27 mouse cellular contexts compared by ENCODE assay signal in the genomic region with DNA sequence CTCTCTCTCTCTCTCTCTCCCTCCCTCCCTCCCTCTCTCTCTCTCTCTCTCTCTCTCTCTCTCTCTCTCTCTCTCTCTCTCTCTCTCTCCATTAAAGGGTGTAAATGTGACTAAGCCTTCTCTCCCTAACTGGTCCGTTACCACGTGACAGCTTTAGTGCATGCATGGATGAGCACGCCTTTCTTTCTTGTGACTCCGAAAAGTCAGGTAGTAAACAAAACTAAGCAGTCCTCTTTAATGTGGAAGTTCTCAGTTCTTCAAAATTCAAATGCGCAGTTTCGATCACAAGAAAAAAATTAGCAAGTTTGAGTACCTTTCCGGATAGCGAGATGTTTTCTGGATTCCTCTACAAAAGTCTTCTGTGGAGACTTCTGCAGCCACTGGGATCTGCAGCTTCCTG. TPM values are rescaled to one million over a fixed set of nuclear protein-coding genes. Genes with fewer than 3 reads are reported as not detected.
DNase-seq lines count a peak whose midpoint lies in the region; TF ChIP-seq lines count a peak whose summit lies in the region.
"Had no signal": no experiment of that assay in that cellular context is flagged by ENCODE, and none has a peak within 500 bp of the region (broad histone marks: within the 10 kb centered on the region; RNA-seq: fewer than 3 reads in every experiment).

No protein-coding gene starts in this region.

- TF ChIP-seq POLR2A in embryonic fibroblast, embryonic 13.5 days (IDR thresholded peaks at IDR 0.05; ENCODE audit: low read depth, low read length), result no peak

- peaks cover 8% of the 10 kb centered on the region; the same call in 1 of the 2 replicates for H3K4me1 ChIP-seq in embryonic fibroblast, embryonic 13.5 days (ENCODE audit: control insufficient read depth, insufficient read depth, low read length)
- H3K4me1 ChIP-seq: embryonic facial prominence, embryonic 12.5 days; embryonic facial prominence, embryonic 15.5 days; forebrain, embryonic 12.5 days; forebrain, embryonic 15.5 days; heart, embryonic 10.5 days; heart, embryonic 13.5 days; hindbrain, embryonic 12.5 days; hindbrain, embryonic 15.5 days had no signal

- no peak overlapping the region for H3K4me3 ChIP-seq in embryonic fibroblast, embryonic 13.5 days (ENCODE audit: insufficient read depth, low read length)
- H3K4me3 ChIP-seq: embryonic facial prominence, embryonic 12.5 days; embryonic facial prominence, embryonic 15.5 days; erythroblast, embryonic 14.5 days; forebrain, embryonic 12.5 days; forebrain, embryonic 15.5 days; heart, adult 2 months; heart, embryonic 10.5 days; heart, embryonic 13.5 days; hindbrain, embryonic 12.5 days; hindbrain, embryonic 15.5 days had no signal

- no peak for TF ChIP-seq CTCF in embryonic fibroblast, embryonic 13.5 days (IDR thresholded peaks at IDR 0.05; ENCODE audit: borderline replicate concordance, insufficient read depth, low read length)

- H3K27ac ChIP-seq in embryonic fibroblast, embryonic 13.5 days (ENCODE audit: insufficient read depth, low read length), result peak overlapping the region; percentile 81
- H3K27ac ChIP-seq: embryonic facial prominence, embryonic 12.5 days; embryonic facial prominence, embryonic 15.5 days; forebrain, embryonic 12.5 days; forebrain, embryonic 15.5 days; heart, adult 2 months; heart, embryonic 10.5 days; heart, embryonic 13.5 days; hindbrain, embryonic 12.5 days; hindbrain, embryonic 15.5 days had no signal

- intact Hi-C loops in heart, postnatal 10 days (cut with DNase I), result no loop called here

- DNase-seq in heart, adult 11 months, result peak; percentile 31
- no peak for DNase-seq in heart, postnatal 10 days
- DNase-seq in retina, postnatal 1 day, result peak; percentile 39
- DNase-seq in retina, embryonic 14.5 days (ENCODE audit: low spot score), result no peak
- DNase-seq in Muller cell, postnatal 12 days (ENCODE audit: inconsistent ontology term), result peak; percentile 42
- no peak for DNase-seq in thymus, postnatal 0 days (ENCODE audit: low spot score)
- no peak for DNase-seq in lung, postnatal 14 days
- DNase-seq: adrenal gland, adult 8-10 months; adrenal gland, postnatal 25 days; cerebellum, adult 11 months; cerebellum, adult 2 months; cerebellum, adult 9-11 months; gastrocnemius, postnatal 25 days; heart, adult 2 months had no signal

RNA-seq across cellular contexts. Expression of gene Fam110c, which starts 13.4 kb away (rescaled TPM):
- total RNA-seq in heart, postnatal 10 days (2021), result under 1 TPM; 0.26 to 0.52 TPM
- polyA plus RNA-seq in embryonic fibroblast, embryonic 13.5 days (2011; ENCODE audit: insufficient read length, low read depth, missing spikeins), result 1.7 and 2.8 TPM in 2 replicates
- 0.19 and 0.26 TPM in 2 replicates for polyA plus RNA-seq in thymus, postnatal 0 days (2015; fragmentation: Nextera tagmentation; extraction: Ambion mirVana)
- total RNA-seq: gastrocnemius, adult 8-10 months; gastrocnemius, postnatal 25 days had no signal
- polyA plus RNA-seq: activated CD4-positive, CD25-positive, alpha-beta regulatory T cell, adult 4 months; erythroblast, embryonic 14.5 days; forebrain, embryonic 15.5 days; G1E had no signal

Comparison
In these comparisons a context has a peak if more than half of its experiments do, and no peak if none do; other contexts are left out.
1. DNase-seq: peak in heart, adult 11 months (single experiment), retina, postnatal 1 day (single experiment) and Muller cell, postnatal 12 days (single experiment); none in heart, postnatal 10 days (0 of 2), retina, embryonic 14.5 days (single experiment), thymus, postnatal 0 days (single experiment) and lung, postnatal 14 days (single experiment).